Comparison of ENCODE assay signal across 9 mouse cellular contexts in the genomic region with DNA sequence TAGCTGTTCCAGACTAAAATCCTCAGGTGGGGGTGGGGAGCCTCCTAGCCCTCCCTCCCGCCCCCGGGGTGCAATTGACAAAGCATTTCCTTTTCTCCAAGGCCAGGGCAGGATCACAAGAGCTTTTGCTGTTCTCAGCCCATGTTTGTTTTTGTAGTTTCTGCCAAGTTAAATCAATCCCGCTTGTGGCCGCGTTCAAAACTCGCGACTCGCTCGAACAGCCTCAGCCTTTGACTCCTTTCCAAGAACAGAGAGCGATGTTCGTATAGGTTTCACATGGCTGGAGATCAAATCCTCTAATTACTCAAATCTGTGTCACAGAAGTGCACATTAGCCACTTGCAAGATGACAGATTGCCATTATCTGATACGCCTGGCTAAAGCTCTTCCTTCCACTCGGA.
DNase-seq lines count a peak whose midpoint lies in the region; ATAC-seq and TF ChIP-seq lines count a peak whose summit lies in the region.
"Had no signal": no experiment of that assay in that cellular context is flagged by ENCODE, and none has a peak within 500 bp of the region (broad histone marks: within the 10 kb centered on the region; RNA-seq: fewer than 3 reads in every experiment).

No protein-coding gene starts in this region.

- DNase-seq in lung, embryonic 14.5 days: peak; percentile 92
- no peak for DNase-seq in lung, adult 2 months
- peak; percentile 93 for DNase-seq in kidney, postnatal 0 days (ENCODE audit: low spot score)
- DNase-seq in urinary bladder, postnatal 25 days (ENCODE audit: low spot score): no peak

- H3K36me3 ChIP-seq in lung, embryonic 14.5 days (ENCODE audit: insufficient read depth): no peaks in the 10 kb centered on the region
- no peaks in the 10 kb centered on the region for H3K36me3 ChIP-seq in forebrain, embryonic 12.5 days (replicated peaks)
- no peaks in the 10 kb centered on the region for H3K36me3 ChIP-seq in kidney, postnatal 0 days (ENCODE audit: insufficient read depth, low read length)
- H3K36me3 ChIP-seq in neural tube, embryonic 12.5 days: no peaks in the 10 kb centered on the region

- no peak for TF ChIP-seq CTCF in lung, embryonic 14.5 days (IDR thresholded peaks at IDR 0.05; ENCODE audit: low read depth)
- TF ChIP-seq CTCF in lung, adult 2 months (IDR thresholded peaks at IDR 0.05; ENCODE audit: insufficient read depth, low read length): no peak
- TF ChIP-seq CTCF in kidney, postnatal 0 days (IDR thresholded peaks at IDR 0.05; ENCODE audit: low read depth): no peak

- H3K4me3 ChIP-seq in lung, embryonic 14.5 days (ENCODE audit: low read depth, low read length): no peak overlapping the region
- no peak overlapping the region for H3K4me3 ChIP-seq in lung, adult 2 months (replicated peaks; ENCODE audit: extremely low read depth, low read depth, low read length)
- H3K4me3 ChIP-seq in forebrain, embryonic 12.5 days (replicated peaks): no peak overlapping the region
- H3K4me3 ChIP-seq in kidney, postnatal 0 days (replicated peaks; ENCODE audit: low read depth, low read length): no peak overlapping the region
- H3K4me3 ChIP-seq in neural tube, embryonic 12.5 days: no peak overlapping the region

- peaks cover 28% of the 10 kb centered on the region for H3K4me1 ChIP-seq in lung, embryonic 14.5 days (ENCODE audit: insufficient read depth)
- no peaks in the 10 kb centered on the region; the same call in 1 of the 2 replicates for H3K4me1 ChIP-seq in lung, adult 2 months (ENCODE audit: control insufficient read depth, insufficient read depth, low read length)
- peaks cover 32% of the 10 kb centered on the region for H3K4me1 ChIP-seq in forebrain, embryonic 12.5 days
- H3K4me1 ChIP-seq in kidney, postnatal 0 days (replicated peaks; ENCODE audit: insufficient read depth, low read length): peaks cover 26% of the 10 kb centered on the region
- peaks cover 30% of the 10 kb centered on the region for H3K4me1 ChIP-seq in neural tube, embryonic 12.5 days

- no peaks in the 10 kb centered on the region for H3K27me3 ChIP-seq in lung, embryonic 14.5 days (ENCODE audit: insufficient read depth, low read length)
- 0 out of 2 replicates have a peak, but pooled peaks cover 6% of the 10 kb centered on the region for H3K27me3 ChIP-seq in forebrain, embryonic 12.5 days
- H3K27me3 ChIP-seq in kidney, postnatal 0 days (ENCODE audit: insufficient read depth, low read length): peaks cover 6% of the 10 kb centered on the region; the same call in 1 of the 2 replicates
- no peaks in the 10 kb centered on the region for H3K27me3 ChIP-seq in neural tube, embryonic 12.5 days (replicated peaks)

- peak overlapping the region; percentile 31 for H3K4me2 ChIP-seq in lung, embryonic 14.5 days
- peak overlapping the region; percentile 24 for H3K4me2 ChIP-seq in forebrain, embryonic 12.5 days
- H3K4me2 ChIP-seq in kidney, postnatal 0 days (ENCODE audit: low read length): peak overlapping the region; percentile 31
- H3K4me2 ChIP-seq in neural tube, embryonic 12.5 days (replicated peaks): peak overlapping the region; percentile 31; the same call in 1 of the 2 replicates

- no peak overlapping the region for H3K9ac ChIP-seq in lung, embryonic 14.5 days
- no peak overlapping the region for H3K9ac ChIP-seq in forebrain, embryonic 12.5 days
- 0 out of 2 replicates have a peak overlapping the region, but pooled peaks have one; percentile 32 for H3K9ac ChIP-seq in kidney, postnatal 0 days (ENCODE audit: low read depth, low read length)
- H3K9ac ChIP-seq in neural tube, embryonic 12.5 days: no peak overlapping the region
- H3K9ac ChIP-seq: liver, embryonic 14.5 days had no signal

- H3K9me3 ChIP-seq in lung, embryonic 14.5 days (ENCODE audit: low read depth, low read length): no peaks in the 10 kb centered on the region
- H3K9me3 ChIP-seq in forebrain, embryonic 12.5 days: no peaks in the 10 kb centered on the region
- H3K9me3 ChIP-seq in kidney, postnatal 0 days (replicated peaks; ENCODE audit: low read length): no peaks in the 10 kb centered on the region
- no peaks in the 10 kb centered on the region for H3K9me3 ChIP-seq in neural tube, embryonic 12.5 days

- 1% methylated on average over 13 of the region's 13 CpGs for WGBS in lung, embryonic 14.5 days
- WGBS in lung, adult 2 months: 5% methylated on average over 13 of the region's 13 CpGs
- 2% methylated on average over 13 of the region's 13 CpGs for WGBS in forebrain, embryonic 12.5 days
- WGBS in kidney, postnatal 0 days: under 1% methylated on average over 13 of the region's 13 CpGs
- 11% methylated on average over 13 of the region's 13 CpGs for WGBS in neural tube, embryonic 12.5 days

- H3K27ac ChIP-seq in lung, embryonic 14.5 days (ENCODE audit: low read depth): peak overlapping the region; percentile 61; the same call in 1 of the 2 replicates
- peak overlapping the region; percentile 38; the same call in 1 of the 2 replicates for H3K27ac ChIP-seq in forebrain, embryonic 12.5 days
- peak overlapping the region; percentile 3; the same call in 1 of the 2 replicates for H3K27ac ChIP-seq in kidney, postnatal 0 days
- peak overlapping the region; percentile 32; the same call in 1 of the 2 replicates for H3K27ac ChIP-seq in neural tube, embryonic 12.5 days
- H3K27ac ChIP-seq: liver, embryonic 14.5 days had no signal

- peak; percentile 55 for ATAC-seq in lung, embryonic 14.5 days (ENCODE audit: insufficient read depth)
- peak; percentile 33; the same call in 1 of the 2 replicates for ATAC-seq in forebrain, embryonic 12.5 days (ENCODE audit: low FRiP score)
- peak; percentile 47; the same call in 1 of the 2 replicates for ATAC-seq in kidney, postnatal 0 days (replicated peaks; ENCODE audit: low FRiP score, low read depth)
- no peak for ATAC-seq in neural tube, embryonic 12.5 days (ENCODE audit: low FRiP score, low read depth)
- no peak for ATAC-seq in erythroblast, adult 5-6 weeks (replicated peaks; ENCODE audit: low FRiP score, poor library complexity, severe bottlenecking)
- no peak for ATAC-seq in monocyte, adult 5-6 weeks (replicated peaks; ENCODE audit: insufficient number of reproducible peaks, low FRiP score, low TSS enrichment, poor library complexity, severe bottlenecking)

- no peak for TF ChIP-seq POLR2A in lung, adult 2 months (IDR thresholded peaks at IDR 0.05; ENCODE audit: borderline replicate concordance, extremely low read depth, low read depth, low read length)

Comparison
In these comparisons a context has a peak if more than half of its experiments do, and no peak if none do; other contexts are left out.
1. DNase-seq: peak in lung, embryonic 14.5 days (single experiment) and kidney, postnatal 0 days (single experiment); none in lung, adult 2 months (single experiment) and urinary bladder, postnatal 25 days (single experiment).
2. ATAC-seq: peak in lung, embryonic 14.5 days (single experiment), forebrain, embryonic 12.5 days (single experiment) and kidney, postnatal 0 days (single experiment); none in neural tube, embryonic 12.5 days (single experiment), erythroblast, adult 5-6 weeks (single experiment) and monocyte, adult 5-6 weeks (single experiment).
3. H3K27ac ChIP-seq: peak in every context shown above with its lines; median percentile 61 in lung, embryonic 14.5 days; 38 in forebrain, embryonic 12.5 days; 32 in neural tube, embryonic 12.5 days; 3 in kidney, postnatal 0 days.
4. Peak in every context shown above with its lines, with median percentiles within 50 percentile points of each other: H3K4me2 ChIP-seq.